Mouse (Mus musculus) neural tube, embryonic 14.5 days (tissue): ENCODE data around the gene Dus2. TPM values are rescaled to one million over a fixed set of nuclear protein-coding genes. Genes with fewer than 3 reads are reported as not detected.

Source experiments
- ATAC-seq: fragments of 200-750 bp; cut with Nextera tagmentation; 2 replicates; pipeline ENCODE4 v1.8.0; 2017; ENCODE audit warnings: low read depth, mild to moderate bottlenecking, moderate TSS enrichment, moderate library complexity
- H3K27ac ChIP-seq: fragments of 300-500 bp; sonication (generic); 2 replicates; pipeline ENCODE4 v1.5.1; 2014; ENCODE audit warnings: low read depth, mild to moderate bottlenecking, control low read depth, low read length, moderate library complexity, mixed read lengths
- H3K27me3 ChIP-seq: fragments of 300-500 bp; sonication (generic); 2 replicates; pipeline ENCODE4 v1.6.1; 2014; ENCODE audit warnings: low read length; ENCODE audit not compliant: control insufficient read depth, insufficient read depth
- H3K36me3 ChIP-seq: fragments of 300-500 bp; sonication (generic); 2 replicates; pipeline ENCODE4 v1.6.1; 2014; ENCODE audit warnings: low read length, mixed read lengths; ENCODE audit not compliant: control insufficient read depth, insufficient read depth
- H3K4me1 ChIP-seq: fragments of 300-500 bp; sonication (generic); 2 replicates; pipeline ENCODE4 v1.6.1; 2014; ENCODE audit warnings: low read length; ENCODE audit not compliant: control insufficient read depth, insufficient read depth
- H3K4me2 ChIP-seq: fragments of 300-500 bp; sonication (generic); 2 replicates; pipeline ENCODE4 v1.6.1; 2014; ENCODE audit warnings: mild to moderate bottlenecking, low read depth, low read length, control low read depth
- H3K4me3 ChIP-seq: fragments of 300-500 bp; sonication (generic); 2 replicates; pipeline ENCODE4 v1.5.1; 2014; ENCODE audit warnings: low read depth, low read length, control low read depth, mixed read lengths
- H3K9ac ChIP-seq: fragments of 300-500 bp; sonication (generic); replicated peaks from 2 replicates; pipeline ENCODE4 v1.6.1; 2014; ENCODE audit warnings: low read depth, mild to moderate bottlenecking, control low read depth, low read length, mixed read lengths
- H3K9me3 ChIP-seq: fragments of 300-500 bp; sonication (generic); 2 replicates; pipeline ENCODE4 v1.6.1; 2016; ENCODE audit warnings: low read length; ENCODE audit not compliant: control insufficient read depth
- WGBS: fragments of 180-500 bp; shearing (Covaris S2); extraction: QIAGEN DNeasy Blood & Tissue Kit; methylation state at CpG from one replicate; pipeline ENCODE4 v1.1.7; 2014; 5-methylcytosine and 5-hydroxymethylcytosine counted together
- polyA plus RNA-seq: library from polyadenylated mRNA; unstranded; fragments of >200 nt; fragmentation: Nextera tagmentation; extraction: Ambion mirVana; gene quantifications from 2 replicates; pipeline ENCODE4 v1.2.1, GENCODE M21; 2014

Gene Dus2
- polyA plus RNA-seq, 1 experiment from 2014 or later = 33.5 TPM

DNA sequence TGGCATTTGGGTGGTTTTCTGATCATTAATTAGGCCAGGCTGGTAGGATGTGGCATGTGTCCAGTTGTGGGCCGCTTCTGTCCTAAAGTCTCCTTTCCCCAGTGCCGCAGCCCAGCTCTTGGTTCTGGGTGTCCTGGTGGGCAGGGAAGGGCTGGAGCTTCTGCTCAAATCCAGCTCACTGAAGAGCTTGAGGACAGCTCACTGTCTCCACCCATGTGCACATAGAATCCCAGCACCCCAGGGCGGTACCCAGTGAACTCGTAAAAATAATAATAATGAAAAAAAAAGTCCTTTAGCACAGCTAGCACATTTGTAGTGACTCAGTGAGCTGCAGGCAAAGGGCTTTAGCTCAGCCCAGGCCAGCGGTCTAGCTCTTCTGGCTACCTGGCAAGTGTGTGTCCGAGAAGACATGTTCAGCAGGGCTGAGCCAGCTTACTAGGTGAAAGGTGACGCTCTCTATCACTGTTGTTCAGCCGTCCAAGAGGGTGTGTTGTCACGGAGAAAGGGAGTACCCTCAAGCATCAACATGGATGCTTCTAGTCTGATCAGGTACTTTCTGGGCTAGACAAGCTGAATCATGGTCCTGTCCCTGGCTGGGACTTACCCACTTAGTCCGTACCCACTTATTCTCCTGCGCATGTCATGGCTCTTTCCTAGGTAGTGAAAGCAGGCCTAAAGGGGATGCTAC lies 55.9 kb downstream of the Dus2 start:
- no peak overlapping the region for H3K9ac ChIP-seq
- no peak overlapping the region for H3K4me3 ChIP-seq
- no peak overlapping the region for H3K27ac ChIP-seq
- no peak overlapping the region for H3K4me2 ChIP-seq
- no peak for ATAC-seq
- peaks cover 8% of the 10 kb centered on the region; the same call in 1 of the 2 replicates for H3K36me3 ChIP-seq
- no peaks in the 10 kb centered on the region for H3K4me1 ChIP-seq
- H3K9me3 ChIP-seq = no peaks in the 10 kb centered on the region
- H3K27me3 ChIP-seq = no peaks in the 10 kb centered on the region
- WGBS = 95% methylated on average over 11 of the region's 11 CpGs

DNA sequence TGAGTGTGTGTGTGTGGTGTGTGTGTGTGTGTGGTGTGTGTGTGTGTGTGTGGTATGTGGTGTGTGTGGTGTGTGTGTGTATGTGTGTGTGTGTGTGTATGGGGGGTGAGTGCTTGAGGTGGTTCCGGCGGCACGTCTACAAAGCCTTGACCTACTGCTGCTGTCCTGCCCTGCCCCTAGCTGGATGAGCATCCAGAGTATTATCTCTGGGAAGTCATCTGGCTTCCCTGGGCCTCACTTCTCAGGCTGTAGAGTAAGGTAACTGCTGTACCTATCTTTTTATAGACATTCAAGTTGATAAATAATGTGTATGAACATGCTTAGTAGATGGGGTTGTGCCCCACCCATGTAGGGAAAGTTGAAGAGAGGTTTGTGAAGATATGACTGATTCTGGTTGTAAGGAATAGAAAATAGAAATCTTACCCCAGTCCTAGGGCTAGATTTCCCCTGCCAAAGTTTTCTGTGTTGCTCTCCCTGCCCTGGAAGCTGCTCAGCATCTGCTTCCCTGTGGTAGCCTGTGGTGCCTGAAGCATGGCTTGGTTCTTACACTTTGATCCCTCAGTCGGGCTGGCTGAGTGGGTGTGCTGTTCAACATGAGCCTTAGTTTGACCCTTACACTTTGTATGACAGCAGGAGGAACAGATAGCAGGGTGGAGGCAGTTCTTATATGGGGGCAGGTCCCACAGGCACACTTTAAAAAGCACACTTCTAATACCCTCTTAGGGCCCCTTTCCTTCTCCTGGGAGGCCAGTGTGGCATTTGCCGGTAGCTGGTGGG lies 56.9 kb downstream of the Dus2 start:
- no peak overlapping the region for H3K9ac ChIP-seq
- no peak overlapping the region for H3K4me3 ChIP-seq
- H3K36me3 ChIP-seq = peaks cover 8% of the 10 kb centered on the region; the same call in 1 of the 2 replicates
- H3K9me3 ChIP-seq = no peaks in the 10 kb centered on the region
- H3K27ac ChIP-seq = no peak overlapping the region
- H3K4me1 ChIP-seq = no peaks in the 10 kb centered on the region
- 78% methylated on average over 5 of the region's 5 CpGs for WGBS
- no peaks in the 10 kb centered on the region for H3K27me3 ChIP-seq
- ATAC-seq = no peak
- H3K4me2 ChIP-seq = no peak overlapping the region

- Histone ChIP-seq H3K4me1 (no peaks in the 10 kb centered on the region), H3K9me3 (no peaks in the 10 kb centered on the region), H3K27ac (no peak overlapping the region), H3K27me3 (no peaks in the 10 kb centered on the region), H3K9ac (no peak overlapping the region), H3K36me3 (peaks cover 10% of the 10 kb centered on the region; the same call in 1 of the 2 replicates), H3K4me2 (no peak overlapping the region), H3K4me3 (no peak overlapping the region)
- 84% methylated on average over 6 of the region's 6 CpGs for WGBS
- no peak for ATAC-seq
Observed at GRCm38 (mm10) chr8:106049840-106050239, 58.7 kb downstream of the Dus2 start.

GRCm38 (mm10) chr8:106051068-106051467 lies 59.9 kb downstream of the Dus2 start:
- 89% methylated on average over 3 of the region's 3 CpGs for WGBS
- no peaks in the 10 kb centered on the region for H3K9me3 ChIP-seq
- no peak overlapping the region for H3K9ac ChIP-seq
- no peak overlapping the region for H3K4me3 ChIP-seq
- H3K36me3 ChIP-seq = peaks cover 10% of the 10 kb centered on the region; the same call in 1 of the 2 replicates
- no peak overlapping the region for H3K27ac ChIP-seq
- ATAC-seq = no peak
- H3K27me3 ChIP-seq = no peaks in the 10 kb centered on the region
- no peak overlapping the region for H3K4me2 ChIP-seq
- no peaks in the 10 kb centered on the region for H3K4me1 ChIP-seq

- Histone ChIP-seq H3K36me3 (peaks cover 10% of the 10 kb centered on the region; the same call in 1 of the 2 replicates), H3K4me3 (no peak overlapping the region), H3K27me3 (no peaks in the 10 kb centered on the region), H3K4me2 (no peak overlapping the region), H3K4me1 (no peaks in the 10 kb centered on the region), H3K27ac (no peak overlapping the region), H3K9ac (no peak overlapping the region), H3K9me3 (no peaks in the 10 kb centered on the region)
- ATAC-seq = no peak
- 89% methylated on average over 9 of the region's 9 CpGs for WGBS
Observed at GRCm38 (mm10) chr8:106052510-106053089, 61.5 kb downstream of the Dus2 start.

GRCm38 (mm10) chr8:106054190-106054811 lies 63.2 kb downstream of the Dus2 start:
- Histone ChIP-seq H3K4me2 (no peak overlapping the region), H3K27me3 (no peaks in the 10 kb centered on the region), H3K4me1 (peaks cover 5% of the 10 kb centered on the region; the same call in 1 of the 2 replicates), H3K4me3 (no peak overlapping the region), H3K36me3 (peaks cover 10% of the 10 kb centered on the region; the same call in 1 of the 2 replicates), H3K27ac (no peak overlapping the region), H3K9me3 (no peaks in the 10 kb centered on the region), H3K9ac (no peak overlapping the region)
- 24% methylated on average over 6 of the region's 6 CpGs for WGBS
- no peak for ATAC-seq

- no peak for ATAC-seq
- no peaks in the 10 kb centered on the region for H3K27me3 ChIP-seq
- H3K4me1 ChIP-seq = peaks cover 5% of the 10 kb centered on the region; the same call in 1 of the 2 replicates
- H3K4me3 ChIP-seq = no peak overlapping the region
- no peak overlapping the region for H3K9ac ChIP-seq
- WGBS = 42% methylated on average over 3 of the region's 3 CpGs
- H3K27ac ChIP-seq = no peak overlapping the region
- no peak overlapping the region for H3K4me2 ChIP-seq
- H3K36me3 ChIP-seq = peaks cover 10% of the 10 kb centered on the region; the same call in 1 of the 2 replicates
- no peaks in the 10 kb centered on the region for H3K9me3 ChIP-seq
Observed at GRCm38 (mm10) chr8:106055038-106055437, 63.9 kb downstream of the Dus2 start.

- no peak overlapping the region for H3K27ac ChIP-seq
- ATAC-seq = no peak
- 90% methylated on average over 4 of the region's 4 CpGs for WGBS
- no peaks in the 10 kb centered on the region for H3K27me3 ChIP-seq
- no peak overlapping the region for H3K4me3 ChIP-seq
- no peak overlapping the region for H3K9ac ChIP-seq
- H3K4me1 ChIP-seq = peaks cover 12% of the 10 kb centered on the region
- H3K4me2 ChIP-seq = no peak overlapping the region
- H3K36me3 ChIP-seq = 0 out of 2 replicates have a peak, but pooled peaks cover 3% of the 10 kb centered on the region
- no peaks in the 10 kb centered on the region for H3K9me3 ChIP-seq
Observed at GRCm38 (mm10) chr8:106056455-106056982, 65.4 kb downstream of the Dus2 start.
